Mouse (Mus musculus) embryonic fibroblast, embryonic 13.5 days (primary cell): ENCODE data around the gene Abi3bp.

Experiments
- CTCF ChIP-seq: IDR thresholded peaks from 2 replicates; pipeline ENCODE4 v1.5.1; 2011; ENCODE audit warnings: mild to moderate bottlenecking, control low read depth, low read length, moderate library complexity, borderline replicate concordance; ENCODE audit not compliant: insufficient read depth
- POLR2A ChIP-seq: IDR thresholded peaks from 2 replicates; pipeline ENCODE4 v1.6.1; 2011; ENCODE audit warnings: low read depth, mild to moderate bottlenecking, control low read depth, low read length, moderate library complexity

- TF ChIP-seq CTCF: no peak
- no peak for TF ChIP-seq POLR2A
Observed at GRCm38 (mm10) chr16:56441113-56441512, 36.6 kb upstream of the Abi3bp start.
